Mouse (Mus musculus) gastrocnemius, postnatal 25 days (tissue): Measurements from ENCODE around the gene Rabep2. TPM values are rescaled to one million over a fixed set of nuclear protein-coding genes. Genes with fewer than 3 reads are reported as not detected.
"Not testable (repeated sequence)": the region's sequence is repeated elsewhere in the genome, so short reads cannot be mapped to it uniquely, and the experiment has no call there.

Experiments used
- DNase-seq: peaks from one replicate; pipeline ENCODE4 v3.0.0; 2022
- total RNA-seq, 2 experiments: library from RNA; stranded (reverse); gene quantifications; 1 replicate in 1 of 2; 2 replicates in 1 of 2; pipeline ENCODE4 v1.2.3; 2021

Gene Rabep2
- total RNA-seq, 2 experiments from 2014 or later, result 11.2 to 14.6 TPM

GRCm38 (mm10) chr7:126464121-126464520, 35.6 kb downstream of the Rabep2 start:
- DNase-seq, result peak; percentile 85

GRCm38 (mm10) chr7:126464836-126465235, 36.3 kb downstream of the Rabep2 start:
- peak; percentile 86 for DNase-seq

GRCm38 (mm10) chr7:126465246-126466030, 36.9 kb downstream of the Rabep2 start:
- peak; percentile 83 for DNase-seq

GRCm38 (mm10) chr7:126466116-126466515, 37.6 kb downstream of the Rabep2 start:
- no peak for DNase-seq

- peak; percentile 16 for DNase-seq
These were observed 38.1 kb downstream of the Rabep2 start for GRCm38 (mm10) chr7:126466707-126467106.

- DNase-seq, result peak; percentile 37
These were observed 38.7 kb downstream of the Rabep2 start for GRCm38 (mm10) chr7:126467271-126467670.

- DNase-seq, result peak; percentile 17
These were observed 39.5 kb downstream of the Rabep2 start for GRCm38 (mm10) chr7:126467834-126468627.

GRCm38 (mm10) chr7:126470077-126470476, 41.5 kb downstream of the Rabep2 start:
- DNase-seq, result peak; percentile 5

GRCm38 (mm10) chr7:126471361-126471760, 42.8 kb downstream of the Rabep2 start:
- no peak for DNase-seq

- DNase-seq, result no peak
These were observed 43.3 kb downstream of the Rabep2 start for GRCm38 (mm10) chr7:126471853-126472252.

GRCm38 (mm10) chr7:126472306-126472705, 43.7 kb downstream of the Rabep2 start:
- peak; percentile 7 for DNase-seq

GRCm38 (mm10) chr7:126472713-126473112, 44.2 kb downstream of the Rabep2 start:
- peak; percentile 8 for DNase-seq

- DNase-seq, result peak; percentile 4
These were observed 45.0 kb downstream of the Rabep2 start for GRCm38 (mm10) chr7:126473470-126474086.

- DNase-seq, result no peak
These were observed 46.0 kb downstream of the Rabep2 start for GRCm38 (mm10) chr7:126474486-126474955.

GRCm38 (mm10) chr7:126474993-126475581, 46.5 kb downstream of the Rabep2 start, which contains the start of gene Sh2b1:
Sh2b1 (minus strand) TSS chr7:126475424.
- peak; percentile 89 for DNase-seq

GRCm38 (mm10) chr7:126481699-126482098, 53.1 kb downstream of the Rabep2 start:
- DNase-seq, result no peak

- peak; percentile 88 for DNase-seq
These were observed 53.9 kb downstream of the Rabep2 start for GRCm38 (mm10) chr7:126482392-126482871.

GRCm38 (mm10) chr7:126487052-126487483, 58.5 kb downstream of the Rabep2 start, which contains the start of gene Tufm:
Tufm (plus strand) TSS chr7:126487361.
- peak; percentile 96 for DNase-seq

GRCm38 (mm10) chr7:126487617-126488385, 59.2 kb downstream of the Rabep2 start:
- DNase-seq, result not testable (repeated sequence)

- no peak for DNase-seq
These were observed 62.4 kb downstream of the Rabep2 start for GRCm38 (mm10) chr7:126491005-126491404.

GRCm38 (mm10) chr7:126491973-126492372, 63.4 kb downstream of the Rabep2 start:
- DNase-seq, result no peak
